Mouse (Mus musculus) stomach, postnatal 0 days (tissue): ENCODE results near the gene Tas2r124. TPM values are rescaled to one million over a fixed set of nuclear protein-coding genes. Genes with fewer than 3 reads are reported as not detected.

Source experiments
- ATAC-seq: fragments of 200-750 bp; cut with Nextera tagmentation; 2 replicates; pipeline ENCODE4 v1.8.0; 2017; ENCODE audit not compliant: low FRiP score, low TSS enrichment
- DNase-seq: peaks from one replicate; pipeline ENCODE4 v3.0.0-alpha.2; 2016; ENCODE audit warnings: low spot score
- H3K27ac ChIP-seq: fragments of 300-500 bp; sonication (generic); replicated peaks from 2 replicates; pipeline ENCODE4 v1.5.1; 2014; ENCODE audit warnings: mild to moderate bottlenecking, control low read depth
- H3K27me3 ChIP-seq: fragments of 300-500 bp; sonication (generic); 2 replicates; pipeline ENCODE4 v1.6.1; 2014; ENCODE audit warnings: low read length; ENCODE audit not compliant: control insufficient read depth, insufficient read depth
- H3K36me3 ChIP-seq: fragments of 300-500 bp; sonication (generic); 2 replicates; pipeline ENCODE4 v1.6.1; 2014; ENCODE audit warnings: low read length, mixed read lengths; ENCODE audit not compliant: control insufficient read depth, insufficient read depth
- H3K4me1 ChIP-seq: fragments of 300-500 bp; sonication (generic); replicated peaks from 2 replicates; pipeline ENCODE4 v1.6.1; 2014; ENCODE audit warnings: antibody characterized with exemption; ENCODE audit not compliant: control insufficient read depth, insufficient read depth
- H3K4me2 ChIP-seq: fragments of 300-500 bp; sonication (generic); replicated peaks from 2 replicates; pipeline ENCODE4 v1.6.1; 2014; ENCODE audit warnings: low read depth, mild to moderate bottlenecking, control low read depth, moderate library complexity
- H3K4me3 ChIP-seq: fragments of 300-500 bp; sonication (generic); 2 replicates; pipeline ENCODE4 v1.5.1; 2014; ENCODE audit warnings: low read depth, low read length, control low read depth
- H3K9ac ChIP-seq: fragments of 300-500 bp; sonication (generic); 2 replicates; pipeline ENCODE4 v1.6.1; 2014; ENCODE audit warnings: mild to moderate bottlenecking, low read length, control low read depth, mixed read lengths
- H3K9me3 ChIP-seq: fragments of 300-500 bp; sonication (generic); 2 replicates; pipeline ENCODE4 v1.6.1; 2016; ENCODE audit warnings: low read length; ENCODE audit not compliant: control insufficient read depth
- CTCF ChIP-seq: IDR thresholded peaks from 2 replicates; pipeline ENCODE4 v1.5.1; 2016; ENCODE audit warnings: antibody characterized with exemption, low read depth, mild to moderate bottlenecking, moderate library complexity
- EP300 ChIP-seq: optimal IDR thresholded peaks from 2 replicates; pipeline ENCODE3; 2016; ENCODE audit warnings: antibody characterized with exemption
- WGBS: fragments of 180-500 bp; shearing (Covaris S2); extraction: QIAGEN DNeasy Blood & Tissue Kit; methylation state at CpG from one replicate; pipeline ENCODE4 v1.1.7; 2014; 5-methylcytosine and 5-hydroxymethylcytosine counted together
- polyA plus RNA-seq: library from polyadenylated mRNA; unstranded; fragments of >200 nt; fragmentation: Nextera tagmentation; extraction: Ambion mirVana; gene quantifications from 2 replicates; pipeline ENCODE4 v1.2.1, GENCODE M21; 2015

Gene Tas2r124
- polyA plus RNA-seq, 1 experiment from 2014 or later = not detected

GRCm38 (mm10) chr6:132795393-132795792 lies 40.9 kb downstream of the Tas2r124 start:
- Histone ChIP-seq H3K36me3 (no peaks in the 10 kb centered on the region), H3K27me3 (no peaks in the 10 kb centered on the region), H3K4me1 (no peaks in the 10 kb centered on the region), H3K4me2 (no peak overlapping the region), H3K27ac (no peak overlapping the region), H3K9me3 (no peaks in the 10 kb centered on the region), H3K4me3 (no peak overlapping the region), H3K9ac (no peak overlapping the region)
- no peak for TF ChIP-seq EP300
- no peak for TF ChIP-seq CTCF
- ATAC-seq (no peak), DNase-seq (peak; percentile 15)
- 5% methylated on average over 1 of the region's 1 CpGs for WGBS

- 85% methylated on average over 1 of the region's 1 CpGs for WGBS
- Histone ChIP-seq H3K4me1 (no peaks in the 10 kb centered on the region), H3K27ac (no peak within 1 kb of the TSS), H3K4me3 (no peak within 1 kb of the TSS), H3K4me2 (no peak within 1 kb of the TSS), H3K9me3 (no peaks in the 10 kb centered on the region), H3K27me3 (no peaks in the 10 kb centered on the region), H3K36me3 (no peaks in the 10 kb centered on the region), H3K9ac (no peak within 1 kb of the TSS)
- no peak for TF ChIP-seq EP300
- TF ChIP-seq CTCF = no peak
- no peak for ATAC-seq
- DNase-seq = no peak
These were observed 48.0 kb downstream of the Tas2r124 start, which contains the start of gene Tas2r117 for GRCm38 (mm10) chr6:132802518-132802917. Tas2r117 (plus strand) TSS chr6:132802818.

Other genes starting within 250 kb of the Tas2r124 start
- 0.11 TPM in 1 of 2 replicates, not detected in the other for gene Prh1, start 184.9 kb upstream of the Tas2r124 start, polyA plus RNA-seq
- not detected in 2 replicates for gene Prp2, start 158.8 kb upstream of the Tas2r124 start, polyA plus RNA-seq
- gene A630073D07Rik, start 103.2 kb upstream of the Tas2r124 start, polyA plus RNA-seq = not detected in 2 replicates
- gene Tas2r120, start 97.8 kb upstream of the Tas2r124 start, polyA plus RNA-seq = not detected in 2 replicates
- gene Tas2r121, start 53.7 kb upstream of the Tas2r124 start, polyA plus RNA-seq = not detected in 2 replicates
- gene Tas2r122, start 42.8 kb upstream of the Tas2r124 start, polyA plus RNA-seq = not detected in 2 replicates
- gene Tas2r115, start 16.7 kb upstream of the Tas2r124 start, polyA plus RNA-seq = not detected in 2 replicates
- not detected in 2 replicates for gene Tas2r102, start 7.4 kb downstream of the Tas2r124 start, polyA plus RNA-seq
- gene Tas2r136, start 23.4 kb downstream of the Tas2r124 start, polyA plus RNA-seq = not detected in 2 replicates
- gene Tas2r117, start 48.1 kb downstream of the Tas2r124 start, polyA plus RNA-seq = not detected in 2 replicates
- gene Tas2r123, start 92.4 kb downstream of the Tas2r124 start, polyA plus RNA-seq = not detected in 2 replicates
- gene Tas2r116, start 100.7 kb downstream of the Tas2r124 start, polyA plus RNA-seq = not detected in 2 replicates
- not detected in 2 replicates for gene Tas2r110, start 113.3 kb downstream of the Tas2r124 start, polyA plus RNA-seq
- not detected in 2 replicates for gene Tas2r113, start 138.3 kb downstream of the Tas2r124 start, polyA plus RNA-seq
- not detected in 2 replicates for gene Tas2r125, start 154.9 kb downstream of the Tas2r124 start, polyA plus RNA-seq
- not detected in 2 replicates for gene Tas2r129, start 196.4 kb downstream of the Tas2r124 start, polyA plus RNA-seq
- gene Tas2r131, start 203.2 kb downstream of the Tas2r124 start, polyA plus RNA-seq = not detected in 2 replicates
- not detected in 2 replicates for gene Tas2r109, start 226.2 kb downstream of the Tas2r124 start, polyA plus RNA-seq